Mouse (Mus musculus): ENCODE data around the gene Cyb561d2. TPM values are rescaled to one million over a fixed set of nuclear protein-coding genes. Genes with fewer than 3 reads are reported as not detected.

Gene Cyb561d2
- polyA plus RNA-seq, 1 experiment from 2014 or later = 39.2 TPM

- Histone ChIP-seq H3K4me2 (ENCODE audit: low read depth, low read length) (no peak overlapping the region), H3K27ac (ENCODE audit: low read length) (no peak overlapping the region), H3K36me3 (ENCODE audit: control insufficient read depth, insufficient read depth, low read length) (peaks cover 18% of the 10 kb centered on the region), H3K9ac (ENCODE audit: low read depth, low read length) (no peak overlapping the region), H3K9me3 (ENCODE audit: control insufficient read depth, low read length) (no peaks in the 10 kb centered on the region), H3K27me3 (replicated peaks; ENCODE audit: control insufficient read depth, insufficient read depth, low read length) (no peaks in the 10 kb centered on the region), H3K4me3 (ENCODE audit: low read length) (no peak overlapping the region), H3K4me1 (ENCODE audit: control insufficient read depth, insufficient read depth, low read length) (peaks cover 39% of the 10 kb centered on the region)
- 83% methylated on average over 3 of the region's 3 CpGs for WGBS
- no peak for ATAC-seq
Measured at GRCm38 (mm10) chr9:107538711-107539110, 3.3 kb downstream of the Cyb561d2 start.

- peaks cover 18% of the 10 kb centered on the region for H3K36me3 ChIP-seq (ENCODE audit: control insufficient read depth, insufficient read depth, low read length)
- 95% methylated on average over 7 of the region's 7 CpGs for WGBS
- peaks cover 39% of the 10 kb centered on the region for H3K4me1 ChIP-seq (ENCODE audit: control insufficient read depth, insufficient read depth, low read length)
- no peak overlapping the region for H3K4me3 ChIP-seq (ENCODE audit: low read length)
- no peak for ATAC-seq
- no peak overlapping the region for H3K27ac ChIP-seq (ENCODE audit: low read length)
- H3K27me3 ChIP-seq (replicated peaks; ENCODE audit: control insufficient read depth, insufficient read depth, low read length) = no peaks in the 10 kb centered on the region
- no peak overlapping the region for H3K4me2 ChIP-seq (ENCODE audit: low read depth, low read length)
- H3K9me3 ChIP-seq (ENCODE audit: control insufficient read depth, low read length) = no peaks in the 10 kb centered on the region
- H3K9ac ChIP-seq (ENCODE audit: low read depth, low read length) = no peak overlapping the region
Measured at GRCm38 (mm10) chr9:107538231-107538630, 3.8 kb downstream of the Cyb561d2 start.

GRCm38 (mm10) chr9:107534408-107535202 is 7.4 kb downstream of the Cyb561d2 start:
- WGBS = under 1% methylated on average over 40 of the region's 40 CpGs

GRCm38 (mm10) chr9:107533791-107534407 is 8.1 kb downstream of the Cyb561d2 start, which contains the start of gene Tmem115:
Gene Tmem115 (plus strand): TSS chr9:107533945.
- peak within 1 kb of the TSS; percentile 92 for H3K9ac ChIP-seq (ENCODE audit: low read depth, low read length)
- WGBS = under 1% methylated on average over 48 of the region's 48 CpGs

More at GRCm38 (mm10) chr9:107534408-107535202, 7.4 kb downstream of the Cyb561d2 start:
- Histone ChIP-seq H3K36me3 (ENCODE audit: control insufficient read depth, insufficient read depth, low read length) (peaks cover 14% of the 10 kb centered on the region), H3K9ac (ENCODE audit: low read depth, low read length) (peak overlapping the region; percentile 92), H3K4me2 (ENCODE audit: low read depth, low read length) (peak overlapping the region; percentile 80), H3K27ac (ENCODE audit: low read length) (peak overlapping the region; percentile 83), H3K4me3 (ENCODE audit: low read length) (peak overlapping the region; percentile 82), H3K9me3 (ENCODE audit: control insufficient read depth, low read length) (no peaks in the 10 kb centered on the region), H3K27me3 (replicated peaks; ENCODE audit: control insufficient read depth, insufficient read depth, low read length) (no peaks in the 10 kb centered on the region), H3K4me1 (ENCODE audit: control insufficient read depth, insufficient read depth, low read length) (peaks cover 21% of the 10 kb centered on the region)
- no peak; the same call in 1 of the 2 replicates for ATAC-seq

GRCm38 (mm10) chr9:107526198-107527026 is 15.6 kb downstream of the Cyb561d2 start:
- peak overlapping the region; percentile 49 for H3K4me3 ChIP-seq (ENCODE audit: low read length)
- H3K4me1 ChIP-seq (ENCODE audit: control insufficient read depth, insufficient read depth, low read length) = peaks cover 21% of the 10 kb centered on the region
- peak overlapping the region; percentile 88 for H3K4me2 ChIP-seq (ENCODE audit: low read depth, low read length)
- peak; percentile 76 for ATAC-seq
- WGBS = 6% methylated on average over 44 of the region's 44 CpGs
- H3K9me3 ChIP-seq (ENCODE audit: control insufficient read depth, low read length) = no peaks in the 10 kb centered on the region
- no peaks in the 10 kb centered on the region for H3K36me3 ChIP-seq (ENCODE audit: control insufficient read depth, insufficient read depth, low read length)
- peaks cover 14% of the 10 kb centered on the region for H3K27me3 ChIP-seq (replicated peaks; ENCODE audit: control insufficient read depth, insufficient read depth, low read length)
- H3K27ac ChIP-seq (ENCODE audit: low read length) = no peak overlapping the region
- H3K9ac ChIP-seq (ENCODE audit: low read depth, low read length) = peak overlapping the region; percentile 61

More at GRCm38 (mm10) chr9:107533791-107534407, 8.1 kb downstream of the Cyb561d2 start, which contains the start of gene Tmem115:
- Histone ChIP-seq H3K36me3 (ENCODE audit: control insufficient read depth, insufficient read depth, low read length) (peaks cover 9% of the 10 kb centered on the region; the same call in 1 of the 2 replicates), H3K27ac (ENCODE audit: low read length) (peak within 1 kb of the TSS; percentile 83), H3K9me3 (ENCODE audit: control insufficient read depth, low read length) (no peaks in the 10 kb centered on the region), H3K4me3 (ENCODE audit: low read length) (peak within 1 kb of the TSS; percentile 82), H3K4me1 (ENCODE audit: control insufficient read depth, insufficient read depth, low read length) (peaks cover 21% of the 10 kb centered on the region), H3K27me3 (replicated peaks; ENCODE audit: control insufficient read depth, insufficient read depth, low read length) (no peaks in the 10 kb centered on the region), H3K4me2 (ENCODE audit: low read depth, low read length) (peak within 1 kb of the TSS; percentile 80)
- peak; percentile 98 for ATAC-seq

GRCm38 (mm10) chr9:107522400-107522711 is 19.6 kb downstream of the Cyb561d2 start:
- H3K4me1 ChIP-seq (ENCODE audit: control insufficient read depth, insufficient read depth, low read length) = peaks cover 28% of the 10 kb centered on the region
- peak overlapping the region; percentile 31 for H3K4me3 ChIP-seq (ENCODE audit: low read length)
- no peaks in the 10 kb centered on the region for H3K36me3 ChIP-seq (ENCODE audit: control insufficient read depth, insufficient read depth, low read length)
- no peak overlapping the region for H3K27ac ChIP-seq (ENCODE audit: low read length)
- H3K4me2 ChIP-seq (ENCODE audit: low read depth, low read length) = peak overlapping the region; percentile 53
- ATAC-seq = no peak
- WGBS = 34% methylated on average over 2 of the region's 2 CpGs
- peak overlapping the region; percentile 60 for H3K9ac ChIP-seq (ENCODE audit: low read depth, low read length)
- H3K27me3 ChIP-seq (replicated peaks; ENCODE audit: control insufficient read depth, insufficient read depth, low read length) = peaks cover 10% of the 10 kb centered on the region
- no peaks in the 10 kb centered on the region for H3K9me3 ChIP-seq (ENCODE audit: control insufficient read depth, low read length)

- peak overlapping the region; percentile 60 for H3K9ac ChIP-seq (ENCODE audit: low read depth, low read length)
Measured at GRCm38 (mm10) chr9:107521711-107522399, 20.1 kb downstream of the Cyb561d2 start.

GRCm38 (mm10) chr9:107521190-107521589 is 20.8 kb downstream of the Cyb561d2 start:
- Histone ChIP-seq H3K9ac (ENCODE audit: low read depth, low read length) (0 out of 2 replicates have a peak overlapping the region, but pooled peaks have one; percentile 60), H3K9me3 (ENCODE audit: control insufficient read depth, low read length) (no peaks in the 10 kb centered on the region), H3K4me1 (ENCODE audit: control insufficient read depth, insufficient read depth, low read length) (peaks cover 24% of the 10 kb centered on the region), H3K27ac (ENCODE audit: low read length) (no peak overlapping the region), H3K36me3 (ENCODE audit: control insufficient read depth, insufficient read depth, low read length) (no peaks in the 10 kb centered on the region), H3K4me3 (ENCODE audit: low read length) (no peak overlapping the region), H3K4me2 (ENCODE audit: low read depth, low read length) (peak overlapping the region; percentile 53; the same call in 1 of the 2 replicates), H3K27me3 (replicated peaks; ENCODE audit: control insufficient read depth, insufficient read depth, low read length) (peaks cover 5% of the 10 kb centered on the region)
- WGBS = 41% methylated on average over 5 of the region's 5 CpGs
- no peak for ATAC-seq

More at GRCm38 (mm10) chr9:107521711-107522399, 20.1 kb downstream of the Cyb561d2 start:
- Histone ChIP-seq H3K36me3 (ENCODE audit: control insufficient read depth, insufficient read depth, low read length) (no peaks in the 10 kb centered on the region), H3K9me3 (ENCODE audit: control insufficient read depth, low read length) (no peaks in the 10 kb centered on the region), H3K4me3 (ENCODE audit: low read length) (peak overlapping the region; percentile 31), H3K4me2 (ENCODE audit: low read depth, low read length) (peak overlapping the region; percentile 53), H3K27me3 (replicated peaks; ENCODE audit: control insufficient read depth, insufficient read depth, low read length) (peaks cover 7% of the 10 kb centered on the region), H3K4me1 (ENCODE audit: control insufficient read depth, insufficient read depth, low read length) (peaks cover 28% of the 10 kb centered on the region), H3K27ac (ENCODE audit: low read length) (no peak overlapping the region)
- peak; percentile 50 for ATAC-seq
- 16% methylated on average over 25 of the region's 25 CpGs for WGBS

Data from intestine, embryonic 16.5 days (tissue).